Mouse (Mus musculus) heart, adult 18-20 months (tissue): ENCODE results near the gene Gpr87. TPM values are rescaled to one million over a fixed set of nuclear protein-coding genes. Genes with fewer than 3 reads are reported as not detected.

Experiments
- DNase-seq, 2 experiments: peaks; one replicate each; pipeline ENCODE4 v3.0.0; 2021 to 2022; ENCODE audit warnings: mixed read lengths in 1 of 2
- total RNA-seq, 2 experiments: library from RNA; stranded (reverse); gene quantifications; 2 replicates each; pipeline ENCODE4 v1.2.3; 2021

Gpr87 gene
- total RNA-seq, 2 experiments from 2014 or later: not detected

DNA sequence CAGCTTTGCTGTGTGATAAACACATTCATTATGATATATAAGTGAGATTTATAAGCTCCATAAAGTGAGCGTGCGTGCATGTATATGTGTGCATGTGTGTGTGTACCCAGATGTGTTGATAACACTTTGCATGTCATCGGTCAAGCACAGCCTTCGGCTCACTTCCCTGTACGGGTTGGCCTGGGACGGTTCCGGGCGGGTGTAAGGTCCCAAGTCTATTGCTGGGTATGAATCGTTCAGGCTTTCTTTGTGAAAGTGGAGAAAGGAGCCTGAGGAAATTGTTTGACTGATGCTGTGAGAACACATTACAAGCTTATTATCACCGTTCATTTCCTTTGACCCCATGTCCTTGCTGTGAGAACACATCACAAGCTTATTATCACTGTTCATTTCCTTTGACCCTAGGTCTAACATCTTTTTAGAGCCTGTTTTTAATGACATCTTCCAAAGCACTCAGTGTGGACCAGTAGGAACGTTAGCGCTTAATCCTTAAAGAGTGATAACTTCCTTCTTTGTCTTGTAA is 55.9 kb downstream of the Gpr87 start:
- no peak for DNase-seq

GRCm38 (mm10) chr3:59135911-59136653 is 58.8 kb downstream of the Gpr87 start:
- no peak for DNase-seq

DNA sequence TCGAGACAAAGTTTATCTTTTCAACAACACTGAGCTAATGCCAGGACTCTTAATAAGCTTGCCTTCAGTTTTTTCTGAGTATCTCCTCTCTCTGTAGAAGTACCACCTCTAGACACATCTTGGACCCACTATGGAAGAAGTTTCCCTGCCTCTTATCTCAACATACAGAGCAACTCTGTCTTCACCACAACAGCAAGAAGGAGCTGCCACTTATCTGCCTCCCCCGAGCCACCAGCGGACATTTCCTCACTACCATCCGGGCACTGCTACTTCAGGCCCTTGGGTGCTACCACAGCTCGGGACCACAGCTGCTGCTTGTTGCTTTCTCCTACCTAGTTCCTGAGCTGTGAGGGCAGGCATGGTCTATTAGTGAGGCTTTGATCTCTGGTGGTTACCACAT is 61.7 kb downstream of the Gpr87 start:
- no peak for DNase-seq

DNA sequence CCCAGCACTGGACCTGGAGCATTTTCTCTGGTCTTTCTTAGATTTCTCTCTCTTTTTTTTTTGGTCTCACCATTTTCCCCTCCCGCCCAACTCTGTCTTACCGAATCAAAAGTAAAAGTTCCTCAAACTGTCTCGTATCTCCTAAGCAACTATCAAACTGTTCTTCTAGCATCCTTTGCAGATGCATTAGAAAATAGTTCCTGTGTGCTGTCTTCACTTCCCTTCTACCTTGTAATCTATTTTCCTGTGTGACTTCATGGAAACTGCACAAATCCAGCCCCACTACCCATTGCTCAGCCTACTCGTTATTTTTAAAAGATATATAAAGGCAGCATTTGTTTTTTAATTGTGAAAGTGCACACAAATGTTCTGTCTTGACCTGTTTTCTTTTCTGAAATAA is 62.9 kb downstream of the Gpr87 start:
- no peak for DNase-seq

DNA sequence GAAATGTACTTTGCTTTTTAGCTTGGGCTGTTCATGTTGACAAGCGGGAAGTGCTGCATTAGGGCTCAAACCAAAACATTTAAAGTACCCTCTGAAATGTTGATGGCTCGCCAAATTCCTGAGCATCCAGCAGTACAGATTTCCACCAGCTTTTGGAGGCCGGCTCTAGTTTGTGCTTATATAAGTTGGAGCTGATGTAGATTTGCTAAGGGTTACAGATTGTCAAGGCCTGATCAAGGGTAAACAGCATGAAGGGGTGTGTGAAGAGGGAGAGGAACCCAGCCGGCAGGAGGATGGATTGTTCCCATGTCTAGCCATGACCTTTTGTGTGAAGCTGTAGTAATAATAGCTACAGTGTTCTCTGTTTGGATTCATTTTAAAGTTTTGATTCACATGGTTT is 63.8 kb downstream of the Gpr87 start:
- DNase-seq: no peak

- DNase-seq: peak; percentile 48 to 49
Observed at GRCm38 (mm10) chr3:59130431-59130830, 64.5 kb downstream of the Gpr87 start.

- no peak for DNase-seq
Observed at GRCm38 (mm10) chr3:59129547-59129946, 65.4 kb downstream of the Gpr87 start.

Other genes with a start within 250 kb of the Gpr87 start
- gene Med12l, start 189.3 kb downstream of the Gpr87 start, total RNA-seq: 1 to 10 TPM; 6.6 to 8.1 TPM
- gene Gpr171, start 93.3 kb downstream of the Gpr87 start, total RNA-seq: 1 to 10 TPM in 1 of 2 experiments, under 1 TPM in 1; 0.22 to 1.0 TPM
- 1 to 10 TPM; 4.1 to 4.7 TPM for gene P2ry14, start 41.5 kb downstream of the Gpr87 start, total RNA-seq
- 1 to 10 TPM in 1 of 2 experiments, under 1 TPM in 1; 0.60 to 1.1 TPM for gene P2ry13, start 15.8 kb upstream of the Gpr87 start, total RNA-seq
- gene P2ry12, start 67.8 kb upstream of the Gpr87 start, total RNA-seq: 1 to 10 TPM; 1.9 to 3.1 TPM
- gene Igsf10, start 149.3 kb upstream of the Gpr87 start, total RNA-seq: 1 to 10 TPM; 2.0 to 2.4 TPM